16 mouse cellular contexts compared by ENCODE assay signal in the genomic region with DNA sequence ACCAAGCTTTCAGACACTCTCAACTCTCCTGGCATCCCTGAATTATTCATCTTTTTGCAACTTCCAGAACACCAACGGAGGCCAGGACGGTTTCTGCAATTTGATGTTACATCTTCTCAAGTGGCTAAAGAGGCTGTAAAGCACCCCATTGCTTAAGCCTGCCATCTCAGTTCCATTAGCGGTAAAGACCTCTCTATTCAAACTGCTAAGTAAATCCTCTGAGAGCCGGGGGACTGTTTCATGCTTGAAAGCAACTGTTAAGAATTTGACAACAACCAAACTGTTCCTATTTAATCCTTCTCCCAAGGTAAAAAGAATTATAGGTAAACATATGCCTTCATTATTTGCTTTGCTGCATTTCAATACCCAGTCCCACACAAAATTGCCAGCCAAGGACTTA.
"Had no signal": no experiment of that assay in that cellular context is flagged by ENCODE, and none has a peak within 500 bp of the region (broad histone marks: within the 10 kb centered on the region; RNA-seq: fewer than 3 reads in every experiment).

No protein-coding gene starts in this region.

- H3K27me3 ChIP-seq: kidney, embryonic 15.5 days; liver, embryonic 13.5 days; stomach, embryonic 15.5 days had no signal

- H3K9ac ChIP-seq: kidney, embryonic 15.5 days; liver, embryonic 13.5 days; stomach, embryonic 15.5 days had no signal

- ATAC-seq: intestine, postnatal 0 days had no signal

- H3K27ac ChIP-seq: kidney, embryonic 15.5 days; left cerebral cortex, adult 2 months; liver, embryonic 13.5 days; stomach, embryonic 15.5 days had no signal

- DNase-seq: kidney, adult 8-10 months; kidney, postnatal 10 days; kidney, postnatal 36 days; layer of hippocampus, postnatal 36 days; liver, embryonic 13.5 days; lung, adult 2 months; midbrain, embryonic 14.5 days; right cerebral cortex, postnatal 25 days; spleen, adult 18-20 months; thymus, postnatal 25 days had no signal

- H3K4me3 ChIP-seq: kidney, embryonic 15.5 days; left cerebral cortex, adult 2 months; liver, embryonic 13.5 days; myocyte; stomach, embryonic 15.5 days had no signal

- H3K36me3 ChIP-seq: liver, embryonic 13.5 days; stomach, embryonic 15.5 days had no signal

- H3K9me3 ChIP-seq: kidney, embryonic 15.5 days; liver, embryonic 13.5 days had no signal

- H3K4me2 ChIP-seq: kidney, embryonic 15.5 days; liver, embryonic 13.5 days; midbrain, embryonic 11.5 days; stomach, embryonic 15.5 days had no signal

- H3K4me1 ChIP-seq: liver, embryonic 13.5 days had no signal
